Mouse (Mus musculus) megakaryocyte, adult 5-6 weeks (primary cell): ENCODE measurements around the gene Olfr1015. TPM values are rescaled to one million over a fixed set of nuclear protein-coding genes. Genes with fewer than 3 reads are reported as not detected.

Experiments used
- ATAC-seq: 2 replicates; pipeline ENCODE4 v1.8.0; 2016; ENCODE audit warnings: mild to moderate bottlenecking, inconsistent platforms; ENCODE audit not compliant: poor library complexity, severe bottlenecking
- total RNA-seq, 2 experiments: library from RNA; stranded (forward) in 1 of 2; stranded (reverse) in 1 of 2; fragments of 153-499, 151-499 nt in 1 of 2; fragments of 221-1000, 200-1000 nt in 1 of 2; gene quantifications; 2 replicates each; pipeline versions ENCODE4 v1.2.3 to v1.2.4; 2015 to 2017

Gene Olfr1015
- total RNA-seq (2015) (not detected in 2 replicates), total RNA-seq (2017) (not detected in 2 replicates)

DNA sequence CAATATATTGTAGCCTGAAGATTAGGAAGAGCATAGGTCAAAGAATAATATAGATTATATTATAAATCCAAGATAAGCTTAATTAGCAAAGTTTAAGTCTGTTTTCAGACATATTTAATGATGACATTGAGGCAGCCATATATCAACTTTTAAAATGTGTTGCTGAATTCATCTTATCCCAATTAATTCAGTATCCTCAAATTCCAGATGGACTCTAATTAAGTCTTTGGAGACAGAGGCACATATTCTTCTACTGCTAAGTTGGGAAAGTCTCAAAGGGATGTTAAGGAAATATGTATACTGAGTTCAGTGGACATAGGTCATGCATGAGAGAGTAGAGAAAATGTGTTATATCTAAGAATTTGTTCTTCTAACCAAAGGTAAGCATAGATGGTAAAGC lies at the start of gene Olfr1015:
Gene Olfr1015 (plus strand): TSS at position 301 of the 400 bp plus-strand sequence.
- ATAC-seq = no peak

DNA sequence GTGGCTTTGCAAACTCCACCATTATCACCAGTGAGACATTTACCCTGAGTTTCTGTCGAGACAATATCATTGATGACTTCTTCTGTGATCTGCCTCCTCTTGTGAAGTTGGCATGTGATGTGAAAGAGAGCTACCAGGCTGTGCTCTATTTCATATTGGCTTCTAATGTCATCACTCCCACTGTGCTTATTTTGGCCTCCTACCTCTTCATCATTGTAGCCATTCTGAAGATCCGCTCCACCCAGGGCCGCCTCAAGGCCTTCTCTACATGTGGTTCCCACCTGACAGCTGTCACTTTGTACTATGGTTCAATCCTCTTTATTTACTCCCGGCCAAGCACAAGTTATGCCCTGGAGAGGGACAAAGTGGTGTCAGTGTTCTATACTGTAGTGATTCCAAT lies 28.0 kb upstream of the Olfr1015 start:
- no peak for ATAC-seq

DNA sequence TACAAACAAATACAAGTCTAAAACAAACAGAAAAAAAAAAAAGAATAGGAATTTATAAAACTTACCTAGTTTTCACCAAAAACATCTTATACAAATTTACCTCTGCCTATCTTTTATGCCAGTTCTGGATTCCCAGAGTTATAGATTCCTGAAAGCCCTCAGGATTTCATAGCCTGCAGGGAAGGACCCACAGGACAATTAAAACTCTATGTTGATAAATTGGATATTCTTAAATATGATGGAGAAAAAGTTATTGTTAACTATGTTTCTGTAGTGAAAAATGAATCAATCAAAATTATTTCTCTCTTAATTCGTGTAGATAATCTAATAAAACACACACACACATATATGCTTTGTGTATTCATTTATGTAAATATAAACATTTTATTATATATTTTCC lies 19.2 kb upstream of the Olfr1015 start, which contains the start of gene Olfr1012:
Gene Olfr1012 (minus strand): TSS at position 101 of the 400 bp plus-strand sequence.
- no peak for ATAC-seq

DNA sequence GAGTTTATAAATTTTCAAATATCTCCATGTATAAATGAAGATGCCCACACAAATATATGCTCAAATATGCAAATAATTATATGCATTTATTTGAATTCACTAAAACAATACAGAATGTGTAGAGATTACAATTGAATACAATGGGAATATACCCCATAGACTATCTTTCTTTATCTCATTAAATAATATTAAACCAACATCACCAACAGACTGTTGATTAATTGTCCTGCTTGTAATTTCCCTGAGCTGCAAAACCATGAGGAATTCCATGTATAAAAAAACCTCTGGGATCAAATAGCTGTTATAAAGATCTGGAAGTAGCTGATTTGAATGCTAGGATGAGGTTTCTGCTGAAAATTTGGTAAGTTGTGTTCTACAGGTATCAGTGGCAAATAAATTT lies 15.0 kb upstream of the Olfr1015 start, which contains the start of gene Olfr1013:
Gene Olfr1013 (plus strand): TSS at position 301 of the 400 bp plus-strand sequence.
- ATAC-seq = no peak

DNA sequence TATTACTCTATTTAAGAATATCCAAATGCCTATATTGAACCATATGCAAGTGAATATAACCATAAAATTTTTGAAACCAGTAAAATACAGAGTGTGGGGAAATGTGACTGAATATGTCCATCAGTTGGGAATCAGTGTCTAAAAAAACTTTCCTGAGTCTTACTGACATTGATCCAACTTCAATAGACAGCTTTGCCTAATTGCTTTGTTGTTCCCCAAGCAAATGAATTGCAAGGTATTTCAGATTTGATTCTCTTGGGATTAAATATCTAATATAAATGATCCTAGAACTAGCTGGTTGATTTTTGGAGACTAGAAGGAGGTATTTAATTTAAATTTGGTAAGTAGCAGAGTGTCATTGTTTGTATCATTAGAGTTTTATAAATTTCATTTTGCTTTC lies 9.4 kb upstream of the Olfr1015 start, which contains the start of gene Olfr1014:
Gene Olfr1014 (plus strand): TSS at position 301 of the 400 bp plus-strand sequence.
- no peak for ATAC-seq

DNA sequence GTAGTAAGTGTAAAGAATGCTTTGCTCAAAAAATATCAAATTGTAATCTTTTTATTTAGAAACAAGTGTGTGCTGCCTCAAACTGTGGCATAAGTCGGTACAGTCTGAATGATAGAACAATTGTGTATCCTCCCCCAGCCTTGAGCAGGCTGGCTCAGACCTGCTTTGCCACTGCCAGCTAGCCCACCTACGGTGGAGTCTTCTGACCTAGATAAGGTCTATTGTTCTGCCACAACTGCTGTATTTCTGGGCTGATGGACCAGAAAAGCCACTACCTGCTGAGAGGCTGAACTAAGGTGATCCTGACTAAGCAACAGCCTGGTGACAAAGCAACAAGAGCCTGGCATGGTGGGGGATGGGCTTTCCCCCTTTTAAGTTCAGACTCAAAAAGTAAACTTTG lies 10.5 kb downstream of the Olfr1015 start:
- no peak for ATAC-seq

DNA sequence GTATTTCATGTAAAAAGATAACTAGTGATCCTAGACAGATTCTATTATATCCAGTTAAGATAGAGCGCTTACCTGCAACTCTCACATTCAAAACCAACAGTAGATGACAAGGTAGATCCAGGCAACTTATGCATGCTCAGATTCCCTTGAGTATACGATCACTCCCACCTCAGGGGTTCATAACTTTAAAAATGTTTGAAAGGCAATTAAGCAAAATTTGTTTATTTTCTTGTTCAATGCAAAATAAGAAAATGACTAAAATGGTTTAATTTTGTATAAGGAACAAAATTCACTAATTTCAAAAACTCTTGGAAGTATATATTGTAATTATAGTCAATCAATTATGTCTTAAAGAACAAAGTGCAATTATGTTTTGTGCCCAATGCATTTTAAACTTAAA lies 20.6 kb downstream of the Olfr1015 start, which contains the start of gene Olfr1016:
Gene Olfr1016 (minus strand): TSS at position 101 of the 400 bp plus-strand sequence.
- ATAC-seq = no peak

DNA sequence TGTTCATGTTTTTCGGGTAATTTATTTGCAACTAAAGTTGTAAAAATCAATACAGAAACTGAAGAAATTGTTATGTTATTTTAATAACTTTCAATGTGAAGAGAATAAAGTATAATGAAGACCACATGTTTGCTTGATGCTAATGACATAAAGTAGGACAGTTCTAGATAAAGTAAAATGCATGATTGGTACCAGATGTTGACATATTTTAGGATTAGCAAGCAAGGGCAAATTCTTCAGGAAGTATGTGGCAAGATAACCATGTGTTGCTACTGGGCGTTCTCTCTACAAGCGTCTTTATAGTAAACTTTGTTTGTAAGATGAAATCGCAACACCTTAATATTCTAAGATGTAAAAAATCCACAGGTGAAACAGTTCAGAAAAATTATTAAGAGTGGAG lies 22.7 kb downstream of the Olfr1015 start:
- ATAC-seq = no peak

DNA sequence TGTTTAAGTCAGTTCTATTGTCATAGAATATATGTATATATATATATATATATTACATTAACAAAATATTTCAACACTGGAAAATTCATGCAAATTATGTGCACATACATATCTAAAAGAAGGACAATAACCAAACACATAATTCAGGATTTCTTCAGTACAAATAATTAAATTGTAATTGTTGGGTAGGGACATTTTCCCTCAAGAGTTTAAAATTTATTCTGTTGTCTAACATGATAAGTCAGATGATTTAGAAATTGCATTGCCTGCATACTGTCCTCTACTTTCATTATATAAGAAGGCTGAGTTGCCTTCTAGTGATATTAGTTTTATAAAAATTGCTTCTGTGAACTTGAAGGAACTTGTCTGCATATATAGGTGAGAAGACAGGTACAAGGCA lies 36.4 kb downstream of the Olfr1015 start, which contains the start of gene Olfr1018:
Gene Olfr1018 (plus strand): TSS at position 301 of the 400 bp plus-strand sequence.
- no peak for ATAC-seq

Other genes starting within 250 kb of the Olfr1015 start
- not detected in 2 replicates for gene Olfr996, start 202.8 kb upstream of the Olfr1015 start, total RNA-seq (2015)
- gene Olfr996, start 202.8 kb upstream of the Olfr1015 start, total RNA-seq (2017) = not detected in 2 replicates
- gene Olfr998, start 193.1 kb upstream of the Olfr1015 start, total RNA-seq (2015) = not detected in 2 replicates
- not detected in 2 replicates for gene Olfr998, start 193.1 kb upstream of the Olfr1015 start, total RNA-seq (2017)
- not detected in 2 replicates for gene Olfr1000, start 170.1 kb upstream of the Olfr1015 start, total RNA-seq (2015)
- gene Olfr1000, start 170.1 kb upstream of the Olfr1015 start, total RNA-seq (2017) = not detected in 2 replicates
- gene Olfr1002, start 131.3 kb upstream of the Olfr1015 start, total RNA-seq (2015) = not detected in 2 replicates
- gene Olfr1002, start 131.3 kb upstream of the Olfr1015 start, total RNA-seq (2017) = not detected in 2 replicates
- not detected in 2 replicates for gene Olfr154, start 117.6 kb upstream of the Olfr1015 start, total RNA-seq (2015)
- gene Olfr154, start 117.6 kb upstream of the Olfr1015 start, total RNA-seq (2017) = not detected in 2 replicates
- not detected in 2 replicates for gene Olfr1006, start 103.2 kb upstream of the Olfr1015 start, total RNA-seq (2015)
- gene Olfr1006, start 103.2 kb upstream of the Olfr1015 start, total RNA-seq (2017) = not detected in 2 replicates
- gene Olfr1008, start 92.6 kb upstream of the Olfr1015 start, total RNA-seq (2015) = not detected in 2 replicates
- gene Olfr1008, start 92.6 kb upstream of the Olfr1015 start, total RNA-seq (2017) = not detected in 2 replicates
- not detected in 2 replicates for gene Olfr1009, start 66.6 kb upstream of the Olfr1015 start, total RNA-seq (2015)
- gene Olfr1009, start 66.6 kb upstream of the Olfr1015 start, total RNA-seq (2017) = not detected in 2 replicates
- not detected in 2 replicates for gene Olfr1012, start 19.3 kb upstream of the Olfr1015 start, total RNA-seq (2015)
- gene Olfr1012, start 19.3 kb upstream of the Olfr1015 start, total RNA-seq (2017) = not detected in 2 replicates
- gene Olfr1013, start 14.9 kb upstream of the Olfr1015 start, total RNA-seq (2015) = not detected in 2 replicates
- gene Olfr1013, start 14.9 kb upstream of the Olfr1015 start, total RNA-seq (2017) = not detected in 2 replicates
- gene Olfr1014, start 9.3 kb upstream of the Olfr1015 start, total RNA-seq (2015) = not detected in 2 replicates
- gene Olfr1014, start 9.3 kb upstream of the Olfr1015 start, total RNA-seq (2017) = not detected in 2 replicates
- gene Olfr1016, start 20.5 kb downstream of the Olfr1015 start, total RNA-seq (2015) = not detected in 2 replicates
- not detected in 2 replicates for gene Olfr1016, start 20.5 kb downstream of the Olfr1015 start, total RNA-seq (2017)
- not detected in 2 replicates for gene Olfr1018, start 36.5 kb downstream of the Olfr1015 start, total RNA-seq (2015)
- not detected in 2 replicates for gene Olfr1018, start 36.5 kb downstream of the Olfr1015 start, total RNA-seq (2017)
- gene Olfr1019, start 63.5 kb downstream of the Olfr1015 start, total RNA-seq (2015) = not detected in 2 replicates
- not detected in 2 replicates for gene Olfr1019, start 63.5 kb downstream of the Olfr1015 start, total RNA-seq (2017)
- not detected in 2 replicates for gene Olfr1020, start 65.0 kb downstream of the Olfr1015 start, total RNA-seq (2015)
- not detected in 2 replicates for gene Olfr1020, start 65.0 kb downstream of the Olfr1015 start, total RNA-seq (2017)
- gene Olfr1022, start 86.6 kb downstream of the Olfr1015 start, total RNA-seq (2015) = not detected in 2 replicates
- not detected in 2 replicates for gene Olfr1022, start 86.6 kb downstream of the Olfr1015 start, total RNA-seq (2017)
- not detected in 2 replicates for gene Olfr1023, start 103.6 kb downstream of the Olfr1015 start, total RNA-seq (2015)
- not detected in 2 replicates for gene Olfr1023, start 103.6 kb downstream of the Olfr1015 start, total RNA-seq (2017)
- gene Olfr1024, start 123.0 kb downstream of the Olfr1015 start, total RNA-seq (2015) = not detected in 2 replicates
- gene Olfr1024, start 123.0 kb downstream of the Olfr1015 start, total RNA-seq (2017) = not detected in 2 replicates
- not detected in 2 replicates for gene Olfr1025-ps1, start 133.2 kb downstream of the Olfr1015 start, total RNA-seq (2015)
- not detected in 2 replicates for gene Olfr1025-ps1, start 133.2 kb downstream of the Olfr1015 start, total RNA-seq (2017)
- not detected in 2 replicates for gene Olfr1026, start 139.5 kb downstream of the Olfr1015 start, total RNA-seq (2015)
- gene Olfr1026, start 139.5 kb downstream of the Olfr1015 start, total RNA-seq (2017) = not detected in 2 replicates
- not detected in 2 replicates for gene Olfr1028, start 168.4 kb downstream of the Olfr1015 start, total RNA-seq (2015)
- not detected in 2 replicates for gene Olfr1028, start 168.4 kb downstream of the Olfr1015 start, total RNA-seq (2017)
- gene Olfr1029, start 191.9 kb downstream of the Olfr1015 start, total RNA-seq (2015) = 0.57 TPM in 1 of 2 replicates, not detected in the other
- gene Olfr1029, start 191.9 kb downstream of the Olfr1015 start, total RNA-seq (2017) = not detected in 2 replicates
- gene Olfr1030, start 197.3 kb downstream of the Olfr1015 start, total RNA-seq (2015) = not detected in 2 replicates
- gene Olfr1030, start 197.3 kb downstream of the Olfr1015 start, total RNA-seq (2017) = not detected in 2 replicates
- gene Olfr1031, start 208.3 kb downstream of the Olfr1015 start, total RNA-seq (2015) = not detected in 2 replicates
- gene Olfr1031, start 208.3 kb downstream of the Olfr1015 start, total RNA-seq (2017) = not detected in 2 replicates
- gene Olfr1032, start 223.5 kb downstream of the Olfr1015 start, total RNA-seq (2015) = not detected in 2 replicates
- not detected in 2 replicates for gene Olfr1032, start 223.5 kb downstream of the Olfr1015 start, total RNA-seq (2017)
- 0.09 and 0.45 TPM in 2 replicates for gene Olfr1033, start 238.6 kb downstream of the Olfr1015 start, total RNA-seq (2015)
- gene Olfr1033, start 238.6 kb downstream of the Olfr1015 start, total RNA-seq (2017) = 0.07 TPM in 1 of 2 replicates, not detected in the other